Mouse (Mus musculus) 416B (cell line): ENCODE results near the gene Cacna1d.

ENCODE experiments used
- DNase-seq: peaks from one replicate; pipeline ENCODE4 v3.0.0; 2011; ENCODE audit warnings: low read depth

Gene Cacna1d

GRCm38 (mm10) chr14:30330416-30331181 is 160.7 kb downstream of the Cacna1d start:
- no peak for DNase-seq

- DNase-seq: no peak
These were observed 162.1 kb downstream of the Cacna1d start for GRCm38 (mm10) chr14:30329109-30329508.

DNA sequence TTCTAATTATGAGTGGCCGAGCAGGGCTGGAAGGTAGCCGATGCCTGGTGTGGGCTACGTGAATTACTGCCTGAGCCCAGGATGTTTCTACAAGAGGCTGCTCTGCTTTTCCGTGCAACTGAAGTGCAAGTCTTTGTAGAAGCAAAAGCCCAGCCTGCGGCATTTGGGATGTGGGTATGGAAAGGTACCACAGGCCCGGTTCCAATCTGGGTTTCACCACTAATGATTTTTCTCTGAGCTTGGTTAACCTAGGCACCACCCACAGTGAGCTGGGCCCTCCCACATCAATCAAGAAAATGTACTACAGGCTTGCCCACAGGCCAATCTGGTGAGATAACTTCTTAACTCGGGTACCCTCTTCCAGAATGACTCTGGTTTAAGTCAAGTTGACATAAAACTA is 163.8 kb downstream of the Cacna1d start:
- DNase-seq: no peak

DNA sequence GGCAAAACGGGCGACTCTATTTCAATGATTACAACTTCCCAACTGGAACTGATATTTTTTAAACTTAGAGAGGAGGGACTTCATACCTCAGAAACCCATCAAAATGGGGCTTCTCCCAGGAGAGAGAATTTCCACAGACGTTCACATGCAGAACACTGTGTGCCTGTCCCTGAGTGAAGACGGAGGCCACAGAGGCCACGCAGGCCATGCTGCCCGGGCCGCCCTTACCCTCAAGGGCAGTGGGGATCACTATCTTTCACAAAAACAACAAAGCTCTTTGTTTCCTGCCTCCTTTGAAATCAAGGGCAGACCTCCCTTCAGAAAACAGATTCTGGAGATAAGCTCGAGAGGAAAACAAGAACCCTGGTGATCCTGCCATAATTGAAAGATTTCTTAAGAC is 164.2 kb downstream of the Cacna1d start:
- DNase-seq: no peak

DNA sequence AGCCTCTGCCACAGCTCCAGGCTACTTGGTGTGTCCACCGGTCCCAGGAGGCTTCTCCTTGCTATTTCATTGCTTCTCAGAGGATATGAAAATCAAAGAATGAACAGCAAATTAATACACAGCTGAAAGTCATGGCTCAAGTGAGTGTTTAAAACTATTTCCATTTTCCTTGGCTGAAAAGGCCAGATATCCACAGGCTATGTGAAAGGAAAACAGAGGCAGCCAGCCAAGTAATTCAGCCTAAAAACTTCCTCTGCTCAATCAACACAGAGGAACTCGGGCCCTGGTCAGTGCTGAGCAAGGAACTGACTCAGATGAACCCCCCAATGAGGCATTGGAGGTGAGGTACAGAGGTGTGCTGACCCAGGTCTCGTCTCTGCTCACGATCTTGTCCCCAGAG is 165.0 kb downstream of the Cacna1d start:
- no peak for DNase-seq

DNA sequence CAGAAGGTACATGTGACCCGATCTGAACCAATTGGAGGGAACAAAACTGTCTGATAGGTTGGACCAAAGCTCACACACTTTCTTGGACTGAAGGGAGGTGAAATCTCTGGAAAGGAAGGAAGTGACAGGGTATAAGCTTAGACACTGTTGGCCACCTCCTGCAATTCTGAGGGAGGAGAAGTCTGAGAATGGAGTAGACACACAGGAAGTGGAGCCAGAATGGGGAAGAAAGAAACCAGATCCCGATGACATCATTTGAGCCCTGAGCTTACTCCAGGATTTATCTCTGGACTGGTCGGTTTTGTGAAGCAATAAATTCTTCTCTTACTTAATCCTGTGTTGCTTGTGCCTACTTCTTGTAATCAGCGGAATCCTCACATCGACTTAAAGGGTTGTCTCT is 166.3 kb downstream of the Cacna1d start:
- DNase-seq: no peak

GRCm38 (mm10) chr14:30318715-30319437 is 172.4 kb downstream of the Cacna1d start:
- no peak for DNase-seq

DNA sequence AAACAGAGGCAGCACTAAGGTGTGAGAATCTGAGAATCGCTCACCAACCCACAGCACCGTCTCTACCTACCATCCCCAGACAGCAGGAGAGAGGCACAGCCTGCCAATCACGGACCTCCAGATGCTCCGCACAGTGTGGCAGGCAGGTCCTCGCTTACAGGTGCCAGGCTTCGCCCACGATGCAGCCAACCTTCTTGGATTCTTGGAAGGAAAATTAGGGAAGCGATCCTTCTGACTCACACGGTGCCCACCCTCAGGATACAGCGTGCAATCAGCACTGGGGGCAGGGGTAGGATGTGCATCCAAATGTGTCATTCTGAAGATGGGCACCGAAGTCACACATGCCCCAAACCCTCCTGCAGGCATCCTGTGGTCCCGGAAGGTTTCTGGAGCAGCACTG is 173.0 kb downstream of the Cacna1d start:
- DNase-seq: no peak

GRCm38 (mm10) chr14:30317616-30318015 is 173.6 kb downstream of the Cacna1d start:
- no peak for DNase-seq

DNA sequence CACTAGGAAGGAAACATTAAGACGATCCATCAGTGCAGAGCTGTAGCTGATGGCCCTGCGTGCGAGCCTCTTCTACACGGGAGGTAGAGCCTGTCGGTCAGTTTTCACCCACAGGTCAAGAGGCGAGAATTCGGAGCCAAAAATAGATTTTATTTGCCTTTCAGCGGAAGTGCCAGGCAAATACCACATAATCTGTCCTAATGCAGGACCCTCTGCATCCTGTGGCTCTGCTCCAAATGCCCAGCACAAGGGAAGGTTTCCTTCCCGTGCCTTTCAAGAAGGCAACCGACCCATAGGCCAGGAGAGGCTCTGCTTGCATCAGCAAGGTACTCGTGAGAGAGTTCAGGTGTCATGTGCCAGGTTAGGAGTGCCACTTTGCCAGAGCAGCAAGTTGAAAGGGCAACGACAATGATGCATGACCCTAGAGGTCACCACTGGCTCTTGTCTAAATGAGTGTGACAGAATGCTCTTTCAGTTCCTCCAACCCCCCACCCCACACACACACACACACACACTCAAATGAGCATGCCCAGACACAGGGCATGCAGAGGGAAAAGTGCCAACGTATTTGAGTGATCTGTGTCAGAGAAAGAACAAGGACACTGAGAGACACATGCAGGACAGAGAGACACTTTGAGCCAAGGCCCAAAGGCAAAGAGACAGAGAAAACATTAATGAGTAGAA is 179.9 kb downstream of the Cacna1d start:
- peak; percentile 61 for DNase-seq

- no peak for DNase-seq
These were observed 181.0 kb downstream of the Cacna1d start for GRCm38 (mm10) chr14:30310236-30310635.

- DNase-seq: no peak
These were observed 185.0 kb downstream of the Cacna1d start for GRCm38 (mm10) chr14:30306221-30306620.

GRCm38 (mm10) chr14:30299946-30300345 is 191.3 kb downstream of the Cacna1d start:
- DNase-seq: no peak

DNA sequence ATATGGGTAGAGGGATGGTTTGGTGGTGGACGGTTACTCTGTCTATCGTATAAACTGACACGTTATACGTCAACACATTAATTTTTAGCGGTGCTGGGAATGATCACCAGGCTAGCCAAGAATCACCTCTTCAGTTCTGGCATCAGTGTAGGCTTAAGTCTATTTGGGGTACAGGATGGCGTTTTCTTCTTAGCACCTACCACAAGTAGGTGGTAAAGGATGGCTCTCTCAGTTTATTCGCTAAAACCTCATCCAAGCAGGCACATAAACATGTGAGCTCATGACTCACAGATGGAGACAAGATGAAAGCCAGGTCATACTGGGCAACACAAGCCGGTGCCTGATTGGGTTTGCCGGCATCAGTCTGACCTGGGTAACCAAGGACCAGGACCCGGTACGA is 193.8 kb downstream of the Cacna1d start:
- no peak for DNase-seq

- DNase-seq: no peak
These were observed 199.2 kb downstream of the Cacna1d start for GRCm38 (mm10) chr14:30292135-30292463.

GRCm38 (mm10) chr14:30291389-30292134 is 199.7 kb downstream of the Cacna1d start:
- no peak for DNase-seq

DNA sequence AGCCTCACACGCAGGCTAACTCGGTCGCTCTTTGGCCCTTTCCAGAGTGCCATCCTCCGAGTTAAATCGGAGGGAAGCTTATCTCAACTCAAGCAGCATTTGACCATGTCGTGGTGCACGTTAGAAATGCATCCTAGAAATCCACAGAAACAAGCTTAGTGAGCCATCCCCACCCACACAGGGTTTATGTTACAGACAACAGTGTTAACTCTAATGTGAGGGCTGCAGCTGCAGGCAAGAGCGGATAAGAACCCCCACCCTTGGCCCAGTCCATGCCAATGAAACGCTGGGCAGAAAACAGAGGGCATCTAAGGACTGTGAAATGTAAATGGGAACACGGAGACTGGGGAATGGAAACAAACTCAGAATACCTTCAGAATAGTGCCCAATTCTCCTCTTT is 206.8 kb downstream of the Cacna1d start:
- DNase-seq: no peak

DNA sequence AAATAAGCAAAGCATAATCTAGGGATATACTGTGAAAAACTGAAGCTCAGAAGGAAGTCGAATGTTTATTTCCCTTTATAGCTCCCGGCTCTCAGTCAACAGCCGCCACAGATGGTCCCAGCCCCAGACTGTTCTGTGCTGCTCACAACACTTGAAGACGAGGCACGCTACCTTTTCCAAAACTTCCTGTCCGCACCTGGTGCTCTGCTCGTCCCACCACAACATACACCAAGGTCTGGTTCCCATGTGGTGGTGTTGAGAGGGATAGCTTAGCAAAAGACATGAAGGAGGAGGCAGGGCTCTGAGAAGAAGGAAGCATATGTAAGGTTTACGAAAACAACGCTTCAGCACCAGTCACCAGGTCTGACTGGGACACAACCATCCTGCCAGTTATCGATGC is 207.2 kb downstream of the Cacna1d start:
- no peak for DNase-seq

DNA sequence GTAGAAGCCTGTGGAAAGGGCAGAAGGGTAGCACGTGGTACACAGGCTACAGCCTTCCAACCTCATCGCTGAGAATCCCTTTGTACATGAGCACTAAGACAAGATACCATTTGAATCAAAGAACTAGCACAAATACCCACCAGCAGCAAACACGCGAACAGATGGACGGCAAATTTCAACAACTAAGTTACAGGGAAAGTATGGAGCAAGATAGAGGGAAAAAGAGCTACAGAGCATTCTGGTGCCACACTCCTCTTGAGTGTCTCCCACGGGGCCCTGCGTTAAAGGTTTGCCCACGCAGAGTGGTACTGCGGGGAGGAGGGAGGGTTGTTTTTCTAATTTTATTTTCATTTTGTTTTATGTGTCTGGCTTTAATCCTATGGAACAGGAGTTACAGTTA is 215.7 kb downstream of the Cacna1d start:
- DNase-seq: no peak

- no peak for DNase-seq
These were observed 218.3 kb downstream of the Cacna1d start for GRCm38 (mm10) chr14:30272976-30273375.

DNA sequence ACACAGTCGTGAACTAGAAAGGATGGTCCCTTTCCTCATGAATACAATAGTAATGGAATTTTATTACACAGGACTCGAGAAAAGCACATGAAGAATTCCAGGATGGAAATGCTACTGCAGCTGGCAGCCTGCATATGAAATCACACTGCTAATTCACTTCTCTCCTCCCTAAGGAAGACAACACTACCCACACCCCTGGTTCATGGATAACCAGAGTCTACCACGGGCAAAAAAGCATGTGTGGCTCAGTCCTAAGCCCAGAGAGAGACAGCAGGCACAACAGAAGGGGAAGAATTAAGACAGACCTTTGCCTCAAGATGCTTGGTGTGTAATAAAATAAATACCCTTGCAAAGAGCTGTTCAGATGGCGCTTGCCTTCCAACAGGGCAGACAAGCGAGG is 218.7 kb downstream of the Cacna1d start:
- no peak for DNase-seq

GRCm38 (mm10) chr14:30271856-30272255 is 219.4 kb downstream of the Cacna1d start:
- no peak for DNase-seq
